Mouse (Mus musculus) intestine, embryonic 16.5 days (tissue): Measurements from ENCODE around the gene Armc7. TPM values are rescaled to one million over a fixed set of nuclear protein-coding genes. Genes with fewer than 3 reads are reported as not detected.
"Not testable (repeated sequence)": the region's sequence is repeated elsewhere in the genome, so short reads cannot be mapped to it uniquely, and the experiment has no call there.

ENCODE experiments used
- ATAC-seq: fragments of 200-750 bp; cut with Nextera tagmentation; 2 replicates; pipeline ENCODE4 v1.8.0; 2017; ENCODE audit warnings: moderate TSS enrichment, moderate library complexity
- H3K27ac ChIP-seq: fragments of 300-500 bp; sonication (generic); 2 replicates; pipeline ENCODE4 v1.5.1; 2014; ENCODE audit warnings: mild to moderate bottlenecking, low read length
- H3K27me3 ChIP-seq: fragments of 300-500 bp; sonication (generic); replicated peaks from 2 replicates; pipeline ENCODE4 v1.6.1; 2014; ENCODE audit warnings: low read length, control low read depth, mixed read lengths; ENCODE audit not compliant: control insufficient read depth, insufficient read depth
- H3K36me3 ChIP-seq: fragments of 300-500 bp; sonication (generic); 2 replicates; pipeline ENCODE4 v1.6.1; 2014; ENCODE audit warnings: low read length, control low read depth; ENCODE audit not compliant: control insufficient read depth, insufficient read depth
- H3K4me1 ChIP-seq: fragments of 300-500 bp; sonication (generic); 2 replicates; pipeline ENCODE4 v1.6.1; 2014; ENCODE audit warnings: low read length, control low read depth, mixed read lengths; ENCODE audit not compliant: control insufficient read depth, insufficient read depth
- H3K4me2 ChIP-seq: fragments of 300-500 bp; sonication (generic); 2 replicates; pipeline ENCODE4 v1.6.1; 2014; ENCODE audit warnings: low read depth, low read length, control low read depth
- H3K4me3 ChIP-seq: fragments of 300-500 bp; sonication (generic); 2 replicates; pipeline ENCODE4 v1.5.1; 2014; ENCODE audit warnings: mild to moderate bottlenecking, low read length
- H3K9ac ChIP-seq: fragments of 300-500 bp; sonication (generic); 2 replicates; pipeline ENCODE4 v1.6.1; 2014; ENCODE audit warnings: low read depth, low read length
- H3K9me3 ChIP-seq: fragments of 300-500 bp; sonication (generic); 2 replicates; pipeline ENCODE4 v1.6.1; 2016; ENCODE audit warnings: low read length, control low read depth; ENCODE audit not compliant: control insufficient read depth
- WGBS: fragments of 180-500 bp; shearing (Covaris S2); extraction: QIAGEN DNeasy Blood & Tissue Kit; methylation state at CpG from one replicate; pipeline ENCODE4 v1.1.7; 2014; 5-methylcytosine and 5-hydroxymethylcytosine counted together
- polyA plus RNA-seq: library from polyadenylated mRNA; unstranded; fragments of >200 nt; fragmentation: Nextera tagmentation; extraction: Ambion mirVana; gene quantifications from 2 replicates; pipeline ENCODE4 v1.2.1, GENCODE M21; 2015

Armc7 gene
- polyA plus RNA-seq, 1 experiment from 2014 or later: 9.2 TPM

DNA sequence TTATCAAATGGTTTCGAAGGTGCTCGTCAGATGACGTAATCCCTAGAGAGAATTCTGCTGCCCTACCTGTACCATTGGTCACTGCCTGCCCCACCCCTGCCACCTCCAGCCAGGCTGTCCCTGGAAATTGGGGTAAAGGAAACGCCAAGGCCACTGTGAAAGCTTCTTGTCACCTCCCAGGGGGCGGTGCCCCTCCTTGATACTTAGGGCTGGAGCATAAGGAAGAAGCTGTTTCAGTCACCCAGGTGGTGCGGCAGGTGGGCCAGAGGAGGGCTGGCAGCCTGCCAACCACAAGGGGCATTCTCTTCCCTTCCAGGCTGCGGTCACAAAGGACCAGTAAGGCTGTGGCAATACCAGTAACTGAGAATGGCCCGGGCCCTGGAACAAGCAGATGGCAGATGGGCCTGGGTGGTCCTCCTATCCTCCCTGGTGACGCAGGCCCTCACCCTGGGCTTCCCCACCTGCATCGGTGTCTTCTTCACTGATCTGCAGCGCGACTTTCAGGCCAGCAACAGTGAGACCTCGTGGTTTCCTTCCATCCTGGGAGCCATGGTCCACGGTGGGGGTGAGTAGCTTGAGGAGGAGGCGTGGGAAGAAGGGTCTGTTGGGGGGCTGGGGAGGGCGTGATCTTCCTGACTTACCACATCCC is 13.1 kb upstream of the Armc7 start, which contains the start of gene Slc16a5:
TSS of gene Slc16a5 (plus strand) at position 232 of the 649 bp plus-strand sequence.
- peak within 1 kb of the TSS; percentile 30; the same call in 1 of the 2 replicates for H3K27ac ChIP-seq
- no peaks in the 10 kb centered on the region for H3K36me3 ChIP-seq
- H3K9ac ChIP-seq: 0 out of 2 replicates have a peak within 1 kb of the TSS, but pooled peaks have one; percentile 19
- WGBS: 69% methylated on average over 16 of the region's 16 CpGs
- no peaks in the 10 kb centered on the region for H3K9me3 ChIP-seq
- peak within 1 kb of the TSS; percentile 11 for H3K4me2 ChIP-seq
- peak; percentile 55 for ATAC-seq
- H3K27me3 ChIP-seq: no peaks in the 10 kb centered on the region
- no peak within 1 kb of the TSS; the same call in 1 of the 2 replicates for H3K4me3 ChIP-seq
- peaks cover 23% of the 10 kb centered on the region for H3K4me1 ChIP-seq

DNA sequence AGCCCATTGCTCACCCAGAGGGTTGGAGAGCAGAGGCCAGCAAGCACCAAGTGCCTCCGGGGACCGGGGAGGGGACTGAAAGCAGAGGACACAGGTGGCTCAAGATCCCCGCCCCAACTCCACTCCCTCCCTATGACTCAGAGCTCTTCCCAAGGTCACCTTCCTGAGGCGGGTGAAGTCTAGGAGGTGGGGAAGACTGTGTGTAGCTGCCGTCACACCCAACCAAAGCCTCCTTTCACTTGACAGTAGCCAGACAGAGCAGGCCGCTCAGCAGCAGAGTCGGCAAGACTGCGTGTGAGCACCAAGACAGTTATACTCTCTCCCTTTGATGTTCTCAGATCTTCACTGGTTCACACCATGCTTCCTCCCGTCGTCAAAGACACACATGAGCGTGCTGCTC is 12.1 kb upstream of the Armc7 start:
- Histone ChIP-seq H3K9ac (no peak overlapping the region), H3K4me2 (peak overlapping the region; percentile 11), H3K4me1 (peaks cover 20% of the 10 kb centered on the region), H3K4me3 (no peak overlapping the region), H3K36me3 (no peaks in the 10 kb centered on the region), H3K27me3 (no peaks in the 10 kb centered on the region), H3K27ac (peak overlapping the region; percentile 41; the same call in 1 of the 2 replicates), H3K9me3 (no peaks in the 10 kb centered on the region)
- 39% methylated on average over 11 of the region's 11 CpGs for WGBS
- ATAC-seq: peak; percentile 83

GRCm38 (mm10) chr11:115464851-115465250 is 10.6 kb upstream of the Armc7 start:
- H3K9me3 ChIP-seq: no peaks in the 10 kb centered on the region
- H3K27me3 ChIP-seq: no peaks in the 10 kb centered on the region
- H3K4me1 ChIP-seq: peaks cover 20% of the 10 kb centered on the region
- ATAC-seq: no peak
- 86% methylated on average over 8 of the region's 8 CpGs for WGBS
- H3K4me3 ChIP-seq: no peak overlapping the region
- no peak overlapping the region for H3K9ac ChIP-seq
- H3K27ac ChIP-seq: no peak overlapping the region
- H3K36me3 ChIP-seq: no peaks in the 10 kb centered on the region
- H3K4me2 ChIP-seq: no peak overlapping the region

- Histone ChIP-seq H3K4me3 (no peak overlapping the region), H3K4me2 (no peak overlapping the region), H3K36me3 (no peaks in the 10 kb centered on the region; the same call in 1 of the 2 replicates), H3K27me3 (no peaks in the 10 kb centered on the region), H3K4me1 (peaks cover 20% of the 10 kb centered on the region), H3K27ac (no peak overlapping the region), H3K9ac (no peak overlapping the region), H3K9me3 (no peaks in the 10 kb centered on the region; the same call in 1 of the 2 replicates)
- 45% methylated on average over 4 of the region's 4 CpGs for WGBS
- no peak for ATAC-seq
Observed at GRCm38 (mm10) chr11:115467217-115467618, 8.2 kb upstream of the Armc7 start.

DNA sequence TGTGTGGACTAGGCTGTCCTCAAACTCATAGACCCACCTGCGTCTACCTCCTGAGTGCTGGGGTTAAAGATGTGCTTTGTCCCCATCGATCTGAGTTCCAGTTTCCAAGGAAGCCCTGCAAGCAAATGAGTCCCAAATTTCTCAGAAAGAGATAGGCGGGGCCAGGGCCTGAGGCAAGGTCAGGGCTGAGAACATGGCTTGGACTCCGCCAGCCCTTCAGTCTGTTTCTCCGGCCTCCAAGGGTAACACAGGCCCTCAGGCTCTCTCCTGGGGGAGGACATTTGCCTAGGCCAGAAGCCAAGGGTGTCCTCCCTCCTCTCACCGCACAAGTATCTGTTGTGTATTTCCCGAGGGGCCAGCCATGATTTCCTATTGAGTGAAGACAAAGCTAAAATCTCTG is 3.3 kb upstream of the Armc7 start:
- Histone ChIP-seq H3K4me3 (no peak overlapping the region), H3K27me3 (no peaks in the 10 kb centered on the region), H3K27ac (no peak overlapping the region), H3K9me3 (no peaks in the 10 kb centered on the region; the same call in 1 of the 2 replicates), H3K4me1 (peaks cover 23% of the 10 kb centered on the region), H3K9ac (no peak overlapping the region), H3K36me3 (no peaks in the 10 kb centered on the region; the same call in 1 of the 2 replicates), H3K4me2 (no peak overlapping the region)
- WGBS: 86% methylated on average over 7 of the region's 7 CpGs
- ATAC-seq: no peak

DNA sequence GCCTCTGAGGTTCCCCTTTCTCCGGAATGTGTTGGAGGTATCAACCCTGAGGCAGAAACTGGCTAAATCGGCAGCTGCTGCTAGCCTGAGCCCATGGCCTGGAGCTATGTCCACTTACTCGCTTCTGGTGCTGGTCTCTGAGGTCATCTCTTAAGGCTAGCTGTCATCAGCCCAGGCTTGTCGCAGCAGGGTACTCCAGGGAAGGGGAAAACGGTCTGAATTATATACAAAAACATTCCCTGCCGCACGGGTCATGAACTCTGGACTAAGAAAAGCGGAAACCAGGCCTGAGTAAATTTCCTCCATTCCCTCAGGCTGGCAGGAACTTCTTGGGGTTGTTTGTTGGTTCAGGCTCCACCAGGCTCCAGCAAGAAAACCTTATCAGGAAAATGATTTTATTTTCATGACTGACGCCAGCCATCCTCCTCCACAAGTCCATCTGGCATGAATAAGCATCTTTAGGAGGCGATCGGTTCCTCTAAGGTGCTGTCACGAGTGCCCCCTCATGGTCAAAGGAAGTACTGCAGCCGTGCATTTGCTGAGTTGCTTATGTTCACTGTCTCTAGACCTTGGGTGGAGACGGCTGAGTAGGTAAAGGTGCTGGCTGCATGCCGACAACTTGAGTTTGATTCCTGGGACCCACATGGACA is 1.7 kb upstream of the Armc7 start:
- no peaks in the 10 kb centered on the region for H3K27me3 ChIP-seq
- H3K4me2 ChIP-seq: peak overlapping the region; percentile 23; the same call in 1 of the 2 replicates
- no peaks in the 10 kb centered on the region; the same call in 1 of the 2 replicates for H3K36me3 ChIP-seq
- peaks cover 24% of the 10 kb centered on the region for H3K4me1 ChIP-seq
- no peaks in the 10 kb centered on the region; the same call in 1 of the 2 replicates for H3K9me3 ChIP-seq
- no peak overlapping the region for H3K4me3 ChIP-seq
- H3K9ac ChIP-seq: no peak overlapping the region
- 14% methylated on average over 15 of the region's 15 CpGs for WGBS
- peak; percentile 63 for ATAC-seq
- H3K27ac ChIP-seq: peak overlapping the region; percentile 57; the same call in 1 of the 2 replicates

DNA sequence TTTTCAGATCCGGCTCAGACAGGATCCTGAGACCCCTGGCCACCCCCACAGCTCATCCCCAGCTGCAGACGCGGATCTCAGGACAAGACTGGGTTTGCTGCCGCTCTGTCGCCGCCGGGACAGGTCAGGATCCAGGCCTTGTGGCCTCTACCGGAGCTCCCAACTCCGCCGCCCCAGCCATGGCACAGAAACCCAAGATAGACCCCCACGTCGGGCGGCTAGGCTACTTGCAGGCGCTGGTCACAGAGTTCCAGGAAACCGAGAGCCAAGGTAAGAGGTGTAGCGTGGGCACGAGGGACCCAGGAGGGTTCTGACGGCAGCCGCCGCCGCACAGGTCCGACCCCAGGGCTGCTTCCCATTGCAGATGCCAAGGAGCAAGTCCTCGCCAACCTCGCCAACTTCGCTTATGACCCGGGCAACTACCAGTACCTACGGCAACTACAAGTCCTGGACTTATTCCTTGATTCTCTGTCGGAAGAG is 331 bp downstream of the Armc7 start:
- Histone ChIP-seq H3K4me1 (peaks cover 24% of the 10 kb centered on the region), H3K27me3 (no peaks in the 10 kb centered on the region), H3K36me3 (no peaks in the 10 kb centered on the region), H3K27ac (no peak overlapping the region), H3K4me3 (peak overlapping the region; percentile 69), H3K9ac (peak overlapping the region; percentile 77), H3K9me3 (no peaks in the 10 kb centered on the region), H3K4me2 (peak overlapping the region; percentile 76)
- WGBS: 3% methylated on average over 28 of the region's 28 CpGs
- ATAC-seq: peak; percentile 36

DNA sequence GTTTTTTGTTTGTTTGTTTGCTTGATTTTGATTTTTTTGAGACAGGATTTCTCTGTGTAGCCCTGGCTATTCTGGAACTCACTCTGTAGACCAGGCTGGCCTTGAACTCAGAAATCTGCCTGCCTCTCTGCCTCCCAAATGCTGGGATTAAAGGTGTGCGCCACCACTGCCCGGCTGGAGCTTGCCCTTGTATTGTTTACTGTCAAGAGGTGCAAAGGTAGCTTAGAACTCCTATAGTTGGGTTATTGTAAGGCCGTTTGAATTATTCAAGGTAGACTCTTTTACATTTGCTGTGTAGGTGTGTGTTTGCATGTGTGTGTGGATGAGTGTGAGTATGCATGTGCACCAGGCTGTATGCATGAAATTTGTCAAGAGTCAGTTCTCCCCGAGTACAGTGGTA is 1.2 kb downstream of the Armc7 start:
- H3K9me3 ChIP-seq, H3K27ac ChIP-seq, H3K27me3 ChIP-seq, H3K4me3 ChIP-seq, H3K36me3 ChIP-seq, ATAC-seq: not testable (repeated sequence)
- Histone ChIP-seq H3K4me1 (peaks cover 24% of the 10 kb centered on the region), H3K9ac (peak overlapping the region; percentile 7; the same call in 1 of the 2 replicates), H3K4me2 (peak overlapping the region; percentile 76)
- WGBS: 75% methylated on average over 4 of the region's 4 CpGs

DNA sequence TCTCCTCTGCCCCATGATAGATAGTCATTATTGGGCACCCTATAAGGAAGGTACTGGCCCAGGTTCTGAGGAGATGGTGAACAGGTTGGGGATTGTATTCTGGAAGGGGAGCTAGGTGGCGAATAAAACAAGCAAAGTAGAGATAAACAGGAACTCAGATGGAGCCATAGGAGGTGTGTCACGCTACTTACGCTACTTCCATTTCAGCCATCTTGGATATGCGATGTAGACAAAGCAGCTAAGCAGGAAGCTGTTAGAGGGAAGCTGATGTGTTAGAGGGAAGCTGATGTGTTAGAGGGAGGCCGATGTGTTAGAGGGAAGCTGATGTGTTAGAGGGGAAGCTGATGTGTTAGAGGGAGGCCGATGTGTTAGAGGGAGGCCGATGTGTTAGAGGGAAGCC is 1.9 kb downstream of the Armc7 start:
- not testable (repeated sequence) for H3K27me3 ChIP-seq, ATAC-seq
- 80% methylated on average over 7 of the region's 7 CpGs for WGBS

More for the DNA sequence above, 1.9 kb downstream of the Armc7 start:
- Histone ChIP-seq H3K9ac (0 out of 2 replicates have a peak overlapping the region, but pooled peaks have one; percentile 7), H3K4me1 (peaks cover 24% of the 10 kb centered on the region)
- not testable (repeated sequence) for H3K9me3 ChIP-seq, H3K4me3 ChIP-seq, H3K4me2 ChIP-seq, H3K27ac ChIP-seq, H3K36me3 ChIP-seq
